Mouse (Mus musculus): ENCODE results near the gene Phf21a.

DNA sequence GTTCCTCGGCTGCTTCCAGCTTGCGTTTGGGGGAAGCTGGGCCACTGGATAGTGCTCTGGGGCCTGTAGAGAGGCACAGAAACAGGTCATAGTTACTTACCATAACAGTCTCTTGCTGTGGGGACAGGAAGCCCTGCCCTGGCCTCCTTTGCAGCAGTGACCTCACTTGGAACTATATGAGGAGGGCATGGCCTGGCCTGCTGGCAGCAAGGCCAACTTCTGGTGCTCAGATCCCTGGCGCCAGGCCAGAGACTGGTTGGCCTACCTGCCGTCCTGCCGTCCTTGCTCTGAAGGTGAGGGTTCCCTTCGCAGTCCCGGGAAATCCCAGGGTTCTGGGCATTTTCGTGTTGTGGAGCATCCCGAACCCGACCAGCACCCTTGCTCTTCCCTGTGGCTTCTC, 318.8 kb downstream of the Phf21a start:
- TF ChIP-seq CTCF (IDR thresholded peaks at IDR 0.05; ENCODE audit: low read depth), result no peak
- no peak for TF ChIP-seq EP300 (optimal IDR thresholded peaks at IDR 0.05)

Data from stomach, postnatal 0 days (tissue).